Mouse (Mus musculus) layer of hippocampus, adult 6 months (tissue): ENCODE data around the gene Gm17416. TPM values are rescaled to one million over a fixed set of nuclear protein-coding genes. Genes with fewer than 3 reads are reported as not detected.

Experiments used
- long read RNA-seq, 2 experiments: library from polyadenylated mRNA; unstranded; transcript quantifications; one replicate each; pipeline ENCODE4 v2.0.0; 2019 to 2020
- polyA plus RNA-seq: library from polyadenylated mRNA; unstranded; fragments of <200 nt; fragmentation: Nextera tagmentation; gene quantifications from 2 replicates; pipeline ENCODE4 v1.2.3, GENCODE M21; 2021

Gene Gm17416
- not detected in 2 replicates for polyA plus RNA-seq
- long read RNA-seq, experiment 1: 0 reads
- long read RNA-seq, experiment 2: 0 reads

GRCm38 (mm10) chr2:152569038-152569437 is at the start of gene Gm17416:
Gm17416 (plus strand) TSS chr2:152569338.

GRCm38 (mm10) chr2:152539944-152540710 is 29.0 kb upstream of the Gm17416 start, which contains the start of gene Defb29:
Defb29 (minus strand) TSS chr2:152540098.

GRCm38 (mm10) chr2:152572114-152572794 is 3.1 kb downstream of the Gm17416 start, which contains the start of gene Defb21:
Defb21 (plus strand) TSS chr2:152572744.

GRCm38 (mm10) chr2:152580107-152580506 is 11.0 kb downstream of the Gm17416 start, which contains the start of gene Defb19:
Defb19 (minus strand) TSS chr2:152580312.

GRCm38 (mm10) chr2:152599299-152599698 is 30.2 kb downstream of the Gm17416 start, which contains the start of gene Defb45:
Defb45 (minus strand) TSS chr2:152599399.

GRCm38 (mm10) chr2:152604057-152604456 is 34.9 kb downstream of the Gm17416 start, which contains the start of gene Defb36:
Defb36 (plus strand) TSS chr2:152604327.

Other genes starting within 250 kb of the Gm17416 start
- gene Rbck1, start 236.7 kb upstream of the Gm17416 start, polyA plus RNA-seq: 87.6 and 106 TPM in 2 replicates
- 0.48 and 0.50 TPM in 2 replicates for gene Trib3, start 225.3 kb upstream of the Gm17416 start, polyA plus RNA-seq
- gene Nrsn2, start 192.7 kb upstream of the Gm17416 start, polyA plus RNA-seq: 100 and 142 TPM in 2 replicates
- 0.72 and 1.0 TPM in 2 replicates for gene Sox12, start 171.3 kb upstream of the Gm17416 start, polyA plus RNA-seq
- 7.0 and 8.2 TPM in 2 replicates for gene Zcchc3, start 154.3 kb upstream of the Gm17416 start, polyA plus RNA-seq
- gene 6820408C15Rik, start 153.8 kb upstream of the Gm17416 start, polyA plus RNA-seq: 3.3 and 5.2 TPM in 2 replicates
- not detected in 2 replicates for gene Defb23, start 104.7 kb upstream of the Gm17416 start, polyA plus RNA-seq
- gene Defb20, start 92.3 kb upstream of the Gm17416 start, polyA plus RNA-seq: not detected in 2 replicates
- not detected in 2 replicates for gene Defb22, start 79.2 kb upstream of the Gm17416 start, polyA plus RNA-seq
- not detected in 2 replicates for gene Defb26, start 57.6 kb upstream of the Gm17416 start, polyA plus RNA-seq
- gene Defb28, start 51.1 kb upstream of the Gm17416 start, polyA plus RNA-seq: not detected in 2 replicates
- gene Defb29, start 29.2 kb upstream of the Gm17416 start, polyA plus RNA-seq: not detected in 2 replicates
- gene Defb21, start 3.4 kb downstream of the Gm17416 start, polyA plus RNA-seq: not detected in 2 replicates
- gene Defb19, start 11.0 kb downstream of the Gm17416 start, polyA plus RNA-seq: not detected in 2 replicates
- gene Defb45, start 30.1 kb downstream of the Gm17416 start, polyA plus RNA-seq: not detected in 2 replicates
- gene Defb36, start 35.0 kb downstream of the Gm17416 start, polyA plus RNA-seq: not detected in 2 replicates
- 1.4 TPM in 1 of 2 replicates, not detected in the other for gene Defb25, start 53.7 kb downstream of the Gm17416 start, polyA plus RNA-seq
- 0.35 and 0.44 TPM in 2 replicates for gene Rem1, start 57.6 kb downstream of the Gm17416 start, polyA plus RNA-seq
- 74.3 and 79.3 TPM in 2 replicates for gene H13, start 100.1 kb downstream of the Gm17416 start, polyA plus RNA-seq
- 21.8 and 22.0 TPM in 2 replicates for gene Mcts2, start 117.7 kb downstream of the Gm17416 start, polyA plus RNA-seq
- gene Id1, start 166.9 kb downstream of the Gm17416 start, polyA plus RNA-seq: 15.1 and 16.2 TPM in 2 replicates
- 2.6 and 3.0 TPM in 2 replicates for gene Cox4i2, start 184.8 kb downstream of the Gm17416 start, polyA plus RNA-seq